Mouse (Mus musculus): ENCODE data around the gene Myo1d. TPM values are rescaled to one million over a fixed set of nuclear protein-coding genes. Genes with fewer than 3 reads are reported as not detected.

Myo1d gene
- polyA plus RNA-seq, 1 experiment from 2014 or later, result 21.6 TPM

GRCm38 (mm10) chr11:80476222-80477189 lies 303.3 kb downstream of the Myo1d start, which contains the start of gene Cdk5r1:
Gene Cdk5r1, plus strand, starts transcription at chr11:80477023.
- ATAC-seq (ENCODE audit: low FRiP score, low TSS enrichment), result peak; percentile 94
- Histone ChIP-seq H3K27me3 (ENCODE audit: control insufficient read depth, insufficient read depth, low read length) (no peaks in the 10 kb centered on the region), H3K9ac (ENCODE audit: low read length) (peak within 1 kb of the TSS; percentile 56), H3K27ac (replicated peaks) (peak within 1 kb of the TSS; percentile 69), H3K4me3 (ENCODE audit: low read depth, low read length) (peak within 1 kb of the TSS; percentile 67), H3K9me3 (ENCODE audit: control insufficient read depth, low read length) (no peaks in the 10 kb centered on the region), H3K4me1 (replicated peaks; ENCODE audit: control insufficient read depth, insufficient read depth) (peaks cover 5% of the 10 kb centered on the region; the same call in 1 of the 2 replicates), H3K36me3 (ENCODE audit: control insufficient read depth, insufficient read depth, low read length) (0 out of 2 replicates have a peak, but pooled peaks cover 2% of the 10 kb centered on the region), H3K4me2 (replicated peaks; ENCODE audit: low read depth) (peak within 1 kb of the TSS; percentile 99)
- TF ChIP-seq CTCF (IDR thresholded peaks at IDR 0.05; ENCODE audit: low read depth), result peak; percentile 64
- TF ChIP-seq EP300 (optimal IDR thresholded peaks at IDR 0.05), result no peak
- WGBS, result 2% methylated on average over 52 of the region's 116 CpGs
- peak; percentile 94 for DNase-seq (ENCODE audit: low spot score)

- Histone ChIP-seq H3K27me3 (ENCODE audit: control insufficient read depth, insufficient read depth, low read length) (no peaks in the 10 kb centered on the region), H3K36me3 (ENCODE audit: control insufficient read depth, insufficient read depth, low read length) (0 out of 2 replicates have a peak, but pooled peaks cover 2% of the 10 kb centered on the region), H3K4me2 (replicated peaks; ENCODE audit: low read depth) (no peak overlapping the region), H3K9me3 (ENCODE audit: control insufficient read depth, low read length) (no peaks in the 10 kb centered on the region), H3K27ac (replicated peaks) (no peak overlapping the region), H3K4me1 (replicated peaks; ENCODE audit: control insufficient read depth, insufficient read depth) (peaks cover 5% of the 10 kb centered on the region; the same call in 1 of the 2 replicates), H3K4me3 (ENCODE audit: low read depth, low read length) (no peak overlapping the region), H3K9ac (ENCODE audit: low read length) (no peak overlapping the region)
- no peak for TF ChIP-seq CTCF (IDR thresholded peaks at IDR 0.05; ENCODE audit: low read depth)
- TF ChIP-seq EP300 (optimal IDR thresholded peaks at IDR 0.05), result no peak
- DNase-seq (ENCODE audit: low spot score) (no peak), ATAC-seq (ENCODE audit: low FRiP score, low TSS enrichment) (no peak)
- WGBS, result 80% methylated on average over 9 of the region's 9 CpGs
Observed at GRCm38 (mm10) chr11:80475544-80475943, 304.3 kb downstream of the Myo1d start.

- DNase-seq (ENCODE audit: low spot score), result no peak
- H3K36me3 ChIP-seq (ENCODE audit: control insufficient read depth, insufficient read depth, low read length), result 0 out of 2 replicates have a peak, but pooled peaks cover 6% of the 10 kb centered on the region
- 73% methylated on average over 11 of the region's 11 CpGs for WGBS
Observed at GRCm38 (mm10) chr11:80474846-80475245, 305.0 kb downstream of the Myo1d start.

GRCm38 (mm10) chr11:80474175-80474691 lies 305.6 kb downstream of the Myo1d start:
- DNase-seq (ENCODE audit: low spot score) (no peak), ATAC-seq (ENCODE audit: low FRiP score, low TSS enrichment) (no peak)
- peaks cover 9% of the 10 kb centered on the region; the same call in 1 of the 2 replicates for H3K36me3 ChIP-seq (ENCODE audit: control insufficient read depth, insufficient read depth, low read length)
- peaks cover 5% of the 10 kb centered on the region; the same call in 1 of the 2 replicates for H3K4me1 ChIP-seq (replicated peaks; ENCODE audit: control insufficient read depth, insufficient read depth)
- no peak overlapping the region for H3K27ac ChIP-seq (replicated peaks)
- TF ChIP-seq CTCF (IDR thresholded peaks at IDR 0.05; ENCODE audit: low read depth), result peak; percentile 57
- no peak for TF ChIP-seq EP300 (optimal IDR thresholded peaks at IDR 0.05)
- H3K4me2 ChIP-seq (replicated peaks; ENCODE audit: low read depth), result no peak overlapping the region
- no peak overlapping the region for H3K4me3 ChIP-seq (ENCODE audit: low read depth, low read length)
- H3K9me3 ChIP-seq (ENCODE audit: control insufficient read depth, low read length), result no peaks in the 10 kb centered on the region
- H3K27me3 ChIP-seq (ENCODE audit: control insufficient read depth, insufficient read depth, low read length), result no peaks in the 10 kb centered on the region
- no peak overlapping the region for H3K9ac ChIP-seq (ENCODE audit: low read length)
- WGBS, result 72% methylated on average over 2 of the region's 2 CpGs

More at GRCm38 (mm10) chr11:80474846-80475245, 305.0 kb downstream of the Myo1d start:
- Histone ChIP-seq H3K27ac (replicated peaks) (no peak overlapping the region), H3K9me3 (ENCODE audit: control insufficient read depth, low read length) (no peaks in the 10 kb centered on the region), H3K4me1 (replicated peaks; ENCODE audit: control insufficient read depth, insufficient read depth) (peaks cover 5% of the 10 kb centered on the region; the same call in 1 of the 2 replicates), H3K27me3 (ENCODE audit: control insufficient read depth, insufficient read depth, low read length) (no peaks in the 10 kb centered on the region), H3K4me2 (replicated peaks; ENCODE audit: low read depth) (no peak overlapping the region), H3K9ac (ENCODE audit: low read length) (no peak overlapping the region), H3K4me3 (ENCODE audit: low read depth, low read length) (no peak overlapping the region)
- no peak for ATAC-seq (ENCODE audit: low FRiP score, low TSS enrichment)
- TF ChIP-seq EP300 (optimal IDR thresholded peaks at IDR 0.05) (no peak), CTCF (IDR thresholded peaks at IDR 0.05; ENCODE audit: low read depth) (no peak)

GRCm38 (mm10) chr11:80471836-80472605 lies 307.8 kb downstream of the Myo1d start:
- DNase-seq (ENCODE audit: low spot score) (no peak), ATAC-seq (ENCODE audit: low FRiP score, low TSS enrichment) (no peak)
- Histone ChIP-seq H3K9me3 (ENCODE audit: control insufficient read depth, low read length) (no peaks in the 10 kb centered on the region), H3K4me1 (replicated peaks; ENCODE audit: control insufficient read depth, insufficient read depth) (no peaks in the 10 kb centered on the region), H3K36me3 (ENCODE audit: control insufficient read depth, insufficient read depth, low read length) (peaks cover 21% of the 10 kb centered on the region), H3K4me2 (replicated peaks; ENCODE audit: low read depth) (no peak overlapping the region), H3K27ac (replicated peaks) (no peak overlapping the region), H3K4me3 (ENCODE audit: low read depth, low read length) (no peak overlapping the region), H3K9ac (ENCODE audit: low read length) (no peak overlapping the region), H3K27me3 (ENCODE audit: control insufficient read depth, insufficient read depth, low read length) (no peaks in the 10 kb centered on the region)
- no peak for TF ChIP-seq CTCF (IDR thresholded peaks at IDR 0.05; ENCODE audit: low read depth)
- 74% methylated on average over 16 of the region's 16 CpGs for WGBS
